Mouse (Mus musculus) liver, embryonic 12.5 days (tissue): ENCODE measurements around the gene Trim32. TPM values are rescaled to one million over a fixed set of nuclear protein-coding genes. Genes with fewer than 3 reads are reported as not detected.

Source experiments
- ATAC-seq: fragments of 200-750 bp; cut with Nextera tagmentation; 2 replicates; pipeline ENCODE4 v1.8.0; 2017; ENCODE audit warnings: moderate number of reproducible peaks, mild to moderate bottlenecking, moderate library complexity
- H3K27ac ChIP-seq: fragments of 300-500 bp; sonication (generic); 2 replicates; pipeline ENCODE4 v1.5.1; 2016; ENCODE audit warnings: mild to moderate bottlenecking
- H3K27me3 ChIP-seq: fragments of 300-500 bp; sonication (generic); replicated peaks from 2 replicates; pipeline ENCODE4 v1.6.1; 2016; ENCODE audit warnings: mild to moderate bottlenecking, moderate library complexity
- H3K36me3 ChIP-seq: fragments of 300-500 bp; sonication (generic); 2 replicates; pipeline ENCODE4 v1.6.1; 2016; ENCODE audit warnings: mild to moderate bottlenecking, moderate library complexity
- H3K4me1 ChIP-seq: fragments of 300-500 bp; sonication (generic); 2 replicates; pipeline ENCODE4 v1.6.1; 2016
- H3K4me2 ChIP-seq: fragments of 300-500 bp; sonication (generic); 2 replicates; pipeline ENCODE4 v1.6.1; 2016; ENCODE audit warnings: mild to moderate bottlenecking, moderate library complexity
- H3K4me3 ChIP-seq: fragments of 300-500 bp; sonication (generic); 2 replicates; pipeline ENCODE4 v1.5.1; 2016; ENCODE audit warnings: mild to moderate bottlenecking, moderate library complexity
- H3K9ac ChIP-seq: fragments of 300-500 bp; sonication (generic); 2 replicates; pipeline ENCODE4 v1.6.1; 2016; ENCODE audit warnings: mild to moderate bottlenecking, moderate library complexity
- H3K9me3 ChIP-seq: fragments of 300-500 bp; sonication (generic); replicated peaks from 2 replicates; pipeline ENCODE4 v1.6.1; 2016; ENCODE audit warnings: mild to moderate bottlenecking, moderate library complexity
- WGBS: fragments of 180-500 bp; shearing (Covaris S2); methylation state at CpG from one replicate; pipeline ENCODE4 v1.1.7; 2016; ENCODE audit not compliant: insufficient replicate concordance; 5-methylcytosine and 5-hydroxymethylcytosine counted together
- polyA plus RNA-seq: library from polyadenylated mRNA; unstranded; fragments of >200 nt; fragmentation: Nextera tagmentation; extraction: Ambion mirVana; gene quantifications from 2 replicates; pipeline ENCODE4 v1.2.1, GENCODE M21; 2016

Trim32 gene
- 12.3 and 12.5 TPM in 2 replicates for polyA plus RNA-seq

DNA sequence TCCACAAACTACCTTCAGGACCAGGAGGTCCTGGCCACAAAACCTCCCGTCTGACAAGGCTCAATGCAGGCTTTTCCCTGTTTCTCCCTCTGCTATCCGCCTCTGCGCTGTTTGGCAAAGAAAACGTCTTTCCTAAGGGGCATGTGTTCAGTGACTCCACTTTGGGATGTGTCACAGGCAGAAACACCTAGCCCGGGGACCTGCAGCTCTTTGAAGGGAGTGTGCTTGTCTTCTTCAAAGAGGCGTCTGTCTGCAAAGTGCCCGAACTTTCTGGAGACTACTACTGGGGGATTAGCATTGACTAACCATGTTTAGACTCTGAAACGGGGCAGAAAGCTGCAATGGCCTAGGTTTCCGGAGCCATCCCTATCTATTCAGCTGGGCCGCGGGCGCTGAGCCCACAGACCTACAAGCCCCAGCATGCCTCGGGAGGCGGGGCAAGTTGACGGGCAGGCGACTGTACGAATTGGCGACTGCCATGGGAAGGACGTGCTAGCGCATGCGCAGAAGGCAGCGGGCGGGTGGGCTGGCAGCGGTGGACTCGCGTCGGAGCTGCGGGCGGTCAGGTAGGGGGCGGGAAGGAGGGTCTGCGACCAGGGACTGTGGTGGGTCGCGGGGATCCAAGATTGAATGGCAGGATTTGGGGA is at the start of gene Trim32:
Gene Trim32, plus strand, starts transcription at position 483 of the 647 bp plus-strand sequence.
- 4% methylated on average over 33 of the region's 33 CpGs for WGBS
- peak within 1 kb of the TSS; percentile 75 for H3K9ac ChIP-seq
- peak; percentile 92 for ATAC-seq
- H3K27me3 ChIP-seq, result no peaks in the 10 kb centered on the region
- H3K9me3 ChIP-seq, result no peaks in the 10 kb centered on the region
- H3K4me2 ChIP-seq, result peak within 1 kb of the TSS; percentile 82
- H3K4me1 ChIP-seq, result peaks cover 40% of the 10 kb centered on the region
- H3K4me3 ChIP-seq, result peak within 1 kb of the TSS; percentile 77
- H3K36me3 ChIP-seq, result no peaks in the 10 kb centered on the region
- H3K27ac ChIP-seq, result no peak within 1 kb of the TSS; the same call in 1 of the 2 replicates

DNA sequence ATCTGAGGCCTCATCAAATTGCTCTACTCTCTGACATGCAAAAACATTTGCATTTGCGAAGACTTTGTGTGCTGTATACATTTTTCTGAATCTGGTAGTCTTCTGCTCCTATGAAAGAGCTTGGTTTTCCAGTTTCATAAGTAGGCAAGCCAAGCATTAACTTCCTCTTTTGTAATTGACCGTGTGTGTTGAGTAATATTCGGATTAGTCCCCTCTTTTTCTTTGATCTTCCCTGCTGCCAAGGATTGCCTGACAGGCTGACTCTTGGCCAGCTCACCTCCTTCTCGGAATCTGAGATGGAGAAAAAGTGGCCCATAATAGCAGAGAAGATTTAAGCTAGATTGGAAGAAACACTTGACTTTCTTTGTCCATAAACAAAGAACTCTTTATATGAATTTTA is 39.3 kb upstream of the Trim32 start:
- WGBS, result 49% methylated on average over 4 of the region's 4 CpGs
- H3K36me3 ChIP-seq, result no peaks in the 10 kb centered on the region
- no peak overlapping the region for H3K4me2 ChIP-seq
- no peak for ATAC-seq
- H3K27ac ChIP-seq, result no peak overlapping the region
- no peak overlapping the region for H3K9ac ChIP-seq
- no peak overlapping the region for H3K4me3 ChIP-seq
- H3K9me3 ChIP-seq, result no peaks in the 10 kb centered on the region
- H3K4me1 ChIP-seq, result no peaks in the 10 kb centered on the region
- no peaks in the 10 kb centered on the region for H3K27me3 ChIP-seq

DNA sequence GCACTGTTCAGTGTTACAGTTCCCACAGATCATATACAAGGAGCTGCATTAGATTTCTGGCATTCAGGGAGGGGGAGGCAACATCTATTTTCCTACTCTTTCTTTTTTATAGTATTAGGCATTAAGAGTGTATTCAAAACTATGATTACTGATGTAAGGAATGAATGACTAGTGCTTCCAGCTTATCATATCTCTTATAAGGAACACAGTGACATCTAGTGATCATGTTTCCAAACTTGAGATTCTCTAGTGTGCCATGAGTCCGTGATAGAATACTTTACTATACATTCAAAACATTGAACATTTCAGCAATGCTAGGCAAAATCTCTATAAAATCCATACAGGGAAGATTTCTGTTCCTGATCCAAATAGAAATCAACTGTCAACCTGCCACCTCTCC is 24.5 kb upstream of the Trim32 start:
- Histone ChIP-seq H3K9ac (no peak overlapping the region), H3K9me3 (no peaks in the 10 kb centered on the region), H3K36me3 (no peaks in the 10 kb centered on the region), H3K4me1 (no peaks in the 10 kb centered on the region), H3K27me3 (no peaks in the 10 kb centered on the region), H3K4me3 (no peak overlapping the region), H3K27ac (no peak overlapping the region), H3K4me2 (no peak overlapping the region)
- WGBS, result 64% methylated on average over 1 of the region's 1 CpGs
- no peak for ATAC-seq

GRCm38 (mm10) chr4:65586947-65587346 is 17.8 kb upstream of the Trim32 start:
- Histone ChIP-seq H3K4me3 (no peak overlapping the region), H3K9me3 (no peaks in the 10 kb centered on the region), H3K9ac (no peak overlapping the region), H3K36me3 (no peaks in the 10 kb centered on the region), H3K4me2 (no peak overlapping the region), H3K4me1 (no peaks in the 10 kb centered on the region), H3K27ac (no peak overlapping the region), H3K27me3 (no peaks in the 10 kb centered on the region)
- WGBS, result 48% methylated on average over 5 of the region's 5 CpGs
- ATAC-seq, result no peak

DNA sequence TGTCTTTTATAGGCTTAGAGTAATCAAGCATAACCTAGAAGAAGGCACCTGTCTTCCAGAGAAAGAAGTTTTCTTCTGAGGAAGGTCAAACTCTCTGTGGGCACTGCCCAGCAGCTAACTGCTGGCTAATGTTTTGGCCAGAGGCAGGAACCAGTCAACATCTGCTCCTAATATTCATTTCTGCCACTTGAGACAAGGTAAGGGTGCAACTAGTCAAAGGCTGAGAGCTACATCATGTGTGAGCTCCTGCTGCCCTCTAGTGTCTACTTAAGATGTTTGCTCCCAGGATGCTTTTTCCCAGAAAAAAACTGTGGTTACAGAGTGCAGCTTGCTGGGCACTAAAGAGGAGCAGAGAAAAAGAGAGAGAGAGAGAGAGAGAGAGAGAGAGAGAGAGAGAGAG is 15.0 kb upstream of the Trim32 start:
- H3K4me2 ChIP-seq, result no peak overlapping the region
- no peak overlapping the region for H3K4me3 ChIP-seq
- ATAC-seq, result no peak
- H3K4me1 ChIP-seq, result no peaks in the 10 kb centered on the region
- no peaks in the 10 kb centered on the region for H3K36me3 ChIP-seq
- H3K27me3 ChIP-seq, result no peaks in the 10 kb centered on the region
- H3K9ac ChIP-seq, result no peak overlapping the region
- no peak overlapping the region for H3K27ac ChIP-seq
- no peaks in the 10 kb centered on the region for H3K9me3 ChIP-seq

DNA sequence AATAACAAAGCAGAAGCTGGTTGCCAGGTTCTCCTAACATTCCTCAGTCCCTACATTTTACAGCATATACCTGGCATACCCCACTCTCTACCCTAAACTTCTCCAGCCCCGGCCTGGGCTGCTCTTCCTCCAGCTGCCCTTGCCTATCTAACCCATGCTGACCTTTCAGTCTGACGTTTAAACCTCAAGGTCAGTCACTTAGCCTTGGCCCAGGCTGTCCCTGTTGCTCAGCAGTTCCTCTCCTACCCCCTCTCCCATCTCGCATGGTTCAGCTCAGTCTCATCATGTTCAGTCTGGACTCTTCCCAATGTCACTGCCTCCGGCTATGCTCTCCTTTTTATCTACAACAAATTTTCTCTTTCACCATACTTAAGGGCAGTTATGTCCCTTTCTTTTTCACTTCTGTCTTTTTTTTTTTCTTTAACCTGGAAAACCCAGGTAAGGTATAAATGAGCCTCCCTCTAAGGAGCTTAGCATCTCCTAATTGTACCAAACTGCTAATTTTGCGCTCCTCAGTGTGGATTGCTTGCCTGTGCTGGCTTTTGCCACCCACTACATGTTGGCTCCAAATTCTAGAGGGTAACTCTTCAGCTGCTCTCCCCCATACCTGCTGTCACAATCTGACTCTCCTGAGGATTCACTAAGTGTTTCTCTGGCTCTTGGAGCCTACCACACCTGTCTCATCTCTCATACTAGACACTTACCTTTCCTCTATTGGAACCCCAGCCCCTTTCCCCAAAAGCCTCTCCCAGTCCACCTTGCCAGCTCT is 10.0 kb upstream of the Trim32 start:
- Histone ChIP-seq H3K4me1 (no peaks in the 10 kb centered on the region), H3K9ac (no peak overlapping the region), H3K27me3 (no peaks in the 10 kb centered on the region), H3K27ac (no peak overlapping the region), H3K4me2 (no peak overlapping the region), H3K4me3 (no peak overlapping the region), H3K36me3 (no peaks in the 10 kb centered on the region), H3K9me3 (no peaks in the 10 kb centered on the region)
- no peak for ATAC-seq
- 48% methylated on average over 5 of the region's 5 CpGs for WGBS

GRCm38 (mm10) chr4:65605151-65605702 is 441 bp downstream of the Trim32 start:
- ATAC-seq, result peak; percentile 53
- H3K4me1 ChIP-seq, result peaks cover 40% of the 10 kb centered on the region
- 1% methylated on average over 21 of the region's 21 CpGs for WGBS
- no peak overlapping the region; the same call in 1 of the 2 replicates for H3K27ac ChIP-seq
- peak overlapping the region; percentile 77 for H3K4me3 ChIP-seq
- H3K27me3 ChIP-seq, result no peaks in the 10 kb centered on the region
- no peaks in the 10 kb centered on the region for H3K36me3 ChIP-seq
- no peaks in the 10 kb centered on the region for H3K9me3 ChIP-seq
- peak overlapping the region; percentile 82 for H3K4me2 ChIP-seq
- H3K9ac ChIP-seq, result peak overlapping the region; percentile 75

- no peaks in the 10 kb centered on the region for H3K27me3 ChIP-seq
- peak; percentile 73 for ATAC-seq
- no peaks in the 10 kb centered on the region for H3K36me3 ChIP-seq
- 40% methylated on average over 10 of the region's 10 CpGs for WGBS
- H3K4me3 ChIP-seq, result no peak overlapping the region
- H3K9me3 ChIP-seq, result no peaks in the 10 kb centered on the region
- no peak overlapping the region for H3K9ac ChIP-seq
- peaks cover 40% of the 10 kb centered on the region for H3K4me1 ChIP-seq
- H3K4me2 ChIP-seq, result peak overlapping the region; percentile 82
- H3K27ac ChIP-seq, result no peak overlapping the region
Measured at GRCm38 (mm10) chr4:65607184-65607631, 2.4 kb downstream of the Trim32 start.

DNA sequence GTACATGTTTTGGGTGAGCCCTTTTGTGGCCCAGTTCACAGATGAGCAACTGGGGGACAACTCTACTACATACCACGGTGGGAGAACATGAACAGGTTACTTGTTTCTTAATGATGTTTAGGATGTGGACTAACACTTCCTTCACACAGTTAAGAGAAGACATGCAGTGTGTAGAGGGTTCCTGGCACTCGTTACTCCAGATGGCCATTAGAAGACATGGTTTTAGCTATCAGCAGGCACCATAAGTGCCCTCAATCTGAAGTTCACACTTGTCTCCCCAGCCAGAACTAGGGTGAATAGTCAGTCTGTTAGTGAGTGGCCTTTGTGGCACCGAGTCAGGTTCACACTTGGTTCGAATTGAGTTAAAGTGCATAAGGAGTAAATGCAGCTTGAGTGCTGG is 3.3 kb downstream of the Trim32 start:
- Histone ChIP-seq H3K4me2 (no peak overlapping the region), H3K9ac (no peak overlapping the region), H3K4me1 (peaks cover 35% of the 10 kb centered on the region), H3K36me3 (peaks cover 4% of the 10 kb centered on the region), H3K9me3 (no peaks in the 10 kb centered on the region), H3K4me3 (no peak overlapping the region), H3K27ac (no peak overlapping the region), H3K27me3 (no peaks in the 10 kb centered on the region)
- WGBS, result 67% methylated on average over 4 of the region's 4 CpGs
- ATAC-seq, result no peak

DNA sequence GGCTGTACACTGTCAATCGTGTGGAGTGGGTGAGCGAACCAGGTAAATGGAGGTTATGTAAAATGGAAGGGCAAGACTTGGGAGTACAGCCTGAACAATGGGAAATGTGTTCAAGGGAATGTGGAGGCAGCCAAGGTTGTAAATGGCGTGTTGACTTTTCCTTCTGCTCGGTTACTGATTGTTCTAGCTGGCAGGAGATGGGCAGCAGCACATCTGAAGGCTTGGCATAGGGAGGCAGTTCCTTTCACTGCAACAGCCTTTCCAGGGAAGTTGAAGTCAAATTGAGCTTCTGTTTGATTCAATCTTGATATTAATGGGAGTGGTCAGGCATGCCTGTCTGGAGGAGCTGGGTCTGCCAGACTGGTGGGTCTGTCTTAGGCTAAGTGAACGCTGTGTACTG is 5.5 kb downstream of the Trim32 start:
- no peak for ATAC-seq
- H3K36me3 ChIP-seq, result peaks cover 26% of the 10 kb centered on the region
- H3K4me2 ChIP-seq, result no peak overlapping the region
- H3K27me3 ChIP-seq, result no peaks in the 10 kb centered on the region
- no peak overlapping the region for H3K9ac ChIP-seq
- no peak overlapping the region for H3K27ac ChIP-seq
- no peak overlapping the region for H3K4me3 ChIP-seq
- peaks cover 27% of the 10 kb centered on the region for H3K4me1 ChIP-seq
- WGBS, result 70% methylated on average over 5 of the region's 5 CpGs
- H3K9me3 ChIP-seq, result no peaks in the 10 kb centered on the region

GRCm38 (mm10) chr4:65610896-65611295 is 6.1 kb downstream of the Trim32 start:
- no peak overlapping the region for H3K9ac ChIP-seq
- ATAC-seq, result no peak
- no peak overlapping the region for H3K27ac ChIP-seq
- H3K36me3 ChIP-seq, result peaks cover 32% of the 10 kb centered on the region
- no peak overlapping the region for H3K4me3 ChIP-seq
- H3K4me2 ChIP-seq, result no peak overlapping the region
- WGBS, result 86% methylated on average over 6 of the region's 6 CpGs
- no peaks in the 10 kb centered on the region for H3K27me3 ChIP-seq
- peaks cover 21% of the 10 kb centered on the region for H3K4me1 ChIP-seq
- no peaks in the 10 kb centered on the region for H3K9me3 ChIP-seq

DNA sequence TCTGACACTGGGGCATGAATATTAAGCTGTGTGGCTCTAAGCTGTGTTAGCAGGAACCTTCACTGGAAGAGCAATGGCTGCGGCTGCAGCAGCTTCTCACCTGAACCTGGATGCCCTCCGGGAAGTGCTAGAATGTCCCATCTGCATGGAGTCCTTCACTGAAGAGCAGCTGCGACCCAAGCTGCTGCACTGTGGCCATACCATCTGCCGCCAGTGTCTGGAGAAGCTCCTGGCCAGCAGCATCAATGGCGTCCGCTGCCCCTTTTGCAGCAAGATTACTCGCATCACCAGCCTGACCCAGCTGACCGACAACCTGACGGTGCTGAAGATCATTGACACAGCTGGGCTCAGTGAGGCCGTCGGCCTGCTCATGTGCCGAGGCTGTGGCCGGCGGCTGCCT is 8.3 kb downstream of the Trim32 start:
- H3K27me3 ChIP-seq, result no peaks in the 10 kb centered on the region

More for the DNA sequence above, 8.3 kb downstream of the Trim32 start:
- Histone ChIP-seq H3K4me3 (no peak overlapping the region), H3K9me3 (no peaks in the 10 kb centered on the region), H3K9ac (no peak overlapping the region), H3K4me2 (no peak overlapping the region), H3K27ac (no peak overlapping the region), H3K36me3 (peaks cover 47% of the 10 kb centered on the region), H3K4me1 (no peaks in the 10 kb centered on the region)
- WGBS, result 86% methylated on average over 14 of the region's 14 CpGs
- no peak for ATAC-seq
